Mouse (Mus musculus) CH12.LX (cell line): ENCODE results near the gene Tmem108.

ENCODE experiments used
- CTCF ChIP-seq, 2 experiments: IDR thresholded peaks in 1 of 2; conservative IDR thresholded peaks in 1 of 2; 2 replicates each; pipeline ENCODE4 v1.5.1; 2011 to 2012; ENCODE audit warnings: low read depth in 2 of 2, low read length in 2 of 2, improper control_type of control experiment in 1 of 2, inconsistent platforms in 1 of 2, mild to moderate bottlenecking in 1 of 2, moderate library complexity in 1 of 2
- E2F4 ChIP-seq: IDR thresholded peaks from 2 replicates; pipeline ENCODE4 v1.6.1; 2011; ENCODE audit warnings: low read depth, low read length, improper control_type of control experiment; ENCODE audit not compliant: insufficient replicate concordance
- ELF1 ChIP-seq: IDR thresholded peaks from 2 replicates; pipeline ENCODE4 v1.6.1; 2014; ENCODE audit warnings: low read depth, mild to moderate bottlenecking, inconsistent platforms, low read length, improper control_type of control experiment
- HCFC1 ChIP-seq: IDR thresholded peaks from 2 replicates; pipeline ENCODE4 v1.6.1; 2012; ENCODE audit warnings: low read depth, mild to moderate bottlenecking, inconsistent platforms, low read length, improper control_type of control experiment
- JUND ChIP-seq: conservative IDR thresholded peaks from 2 replicates; pipeline ENCODE4 v1.6.1; 2011; ENCODE audit warnings: low read depth, low read length, improper control_type of control experiment
- MAFK ChIP-seq: IDR thresholded peaks from 2 replicates; pipeline ENCODE4 v1.6.1; 2011; ENCODE audit warnings: low read length, improper control_type of control experiment; ENCODE audit not compliant: insufficient replicate concordance
- MAZ ChIP-seq: IDR thresholded peaks from 2 replicates; pipeline ENCODE4 v1.6.1; 2012; ENCODE audit warnings: low read depth, mild to moderate bottlenecking, inconsistent platforms, low read length, improper control_type of control experiment, moderate library complexity
- NRF1 ChIP-seq: IDR thresholded peaks from 2 replicates; pipeline ENCODE4 v1.6.1; 2014; ENCODE audit warnings: low read depth, mild to moderate bottlenecking, inconsistent platforms, low read length, improper control_type of control experiment, moderate library complexity
- RAD21 ChIP-seq: IDR thresholded peaks from 2 replicates; pipeline ENCODE4 v1.6.1; 2011; ENCODE audit warnings: low read depth, mild to moderate bottlenecking, low read length, improper control_type of control experiment, moderate library complexity
- SMC3 ChIP-seq: IDR thresholded peaks from 2 replicates; pipeline ENCODE4 v1.6.1; 2011; ENCODE audit warnings: low read depth, low read length, improper control_type of control experiment
- TBP ChIP-seq: conservative IDR thresholded peaks from 2 replicates; pipeline ENCODE4 v1.6.1; 2011; ENCODE audit warnings: low read depth, low read length, improper control_type of control experiment
- TCF12 ChIP-seq: IDR thresholded peaks from 2 replicates; pipeline ENCODE4 v1.6.1; 2014; ENCODE audit warnings: low read depth, mild to moderate bottlenecking, inconsistent platforms, low read length, improper control_type of control experiment
- USF1 ChIP-seq: IDR thresholded peaks from 2 replicates; pipeline ENCODE4 v1.6.1; 2014; ENCODE audit warnings: low read depth, mild to moderate bottlenecking, inconsistent platforms, low read length, improper control_type of control experiment
- ZNF384 ChIP-seq: IDR thresholded peaks from 2 replicates; pipeline ENCODE4 v1.6.1; 2012; ENCODE audit warnings: low read depth, low read length, improper control_type of control experiment, inconsistent platforms

- TF ChIP-seq TBP (no peak), USF1 (no peak), ZNF384 (no peak), CTCF (conservative IDR thresholded peaks at IDR 0.05 in 1 of 2, IDR thresholded peaks at IDR 0.05 in 1 of 2; ENCODE audit: low read depth in 2 of 2, low read length in 2 of 2) (no peak), ELF1 (no peak), HCFC1 (no peak), RAD21 (no peak), SMC3 (no peak), MAZ (no peak), JUND (no peak), TCF12 (no peak), NRF1 (no peak), E2F4 (no peak), MAFK (no peak)
Measured at GRCm38 (mm10) chr9:103505067-103505466, 256.6 kb downstream of the Tmem108 start.
